Comparison of ENCODE assay signal across 9 mouse cellular contexts in genomic region chr14:25141933-25142332, GRCm38 (mm10).
DNase-seq lines count a peak whose midpoint lies in the region; ATAC-seq and TF ChIP-seq lines count a peak whose summit lies in the region.
"Had no signal": no experiment of that assay in that cellular context is flagged by ENCODE, and none has a peak within 500 bp of the region (broad histone marks: within the 10 kb centered on the region; RNA-seq: fewer than 3 reads in every experiment).

No protein-coding gene starts in this region.

- no peak overlapping the region for H3K4me2 ChIP-seq in forebrain, postnatal 0 days (ENCODE audit: low read depth)
- no peak overlapping the region for H3K4me2 ChIP-seq in stomach, embryonic 14.5 days (replicated peaks; ENCODE audit: low read depth, low read length)
- H3K4me2 ChIP-seq in stomach, postnatal 0 days (replicated peaks; ENCODE audit: low read depth), result no peak overlapping the region
- no peak overlapping the region for H3K4me2 ChIP-seq in kidney, postnatal 0 days (ENCODE audit: low read length)
- H3K4me2 ChIP-seq: liver, embryonic 15.5 days had no signal

- H3K4me3 ChIP-seq in forebrain, embryonic 10.5 days, result no peak overlapping the region
- no peak overlapping the region for H3K4me3 ChIP-seq in forebrain, postnatal 0 days (ENCODE audit: low read depth, low read length)
- no peak overlapping the region for H3K4me3 ChIP-seq in stomach, embryonic 14.5 days (ENCODE audit: low read depth, low read length)
- no peak overlapping the region for H3K4me3 ChIP-seq in stomach, postnatal 0 days (ENCODE audit: low read depth, low read length)
- H3K4me3 ChIP-seq in kidney, postnatal 0 days (replicated peaks; ENCODE audit: low read depth, low read length), result no peak overlapping the region
- no peak overlapping the region for H3K4me3 ChIP-seq in layer of hippocampus, adult 2 months
- H3K4me3 ChIP-seq: liver, embryonic 15.5 days had no signal

- H3K9me3 ChIP-seq in forebrain, embryonic 10.5 days, result no peaks in the 10 kb centered on the region
- no peaks in the 10 kb centered on the region for H3K9me3 ChIP-seq in forebrain, postnatal 0 days (ENCODE audit: low read length)
- no peaks in the 10 kb centered on the region for H3K9me3 ChIP-seq in stomach, embryonic 14.5 days (ENCODE audit: control insufficient read depth, low read depth, low read length)
- H3K9me3 ChIP-seq in stomach, postnatal 0 days (ENCODE audit: control insufficient read depth, low read length), result no peaks in the 10 kb centered on the region
- H3K9me3 ChIP-seq in kidney, postnatal 0 days (replicated peaks; ENCODE audit: low read length), result no peaks in the 10 kb centered on the region
- H3K9me3 ChIP-seq: liver, embryonic 15.5 days had no signal

- TF ChIP-seq CTCF in forebrain, postnatal 0 days (IDR thresholded peaks at IDR 0.05; ENCODE audit: low read depth), result no peak
- TF ChIP-seq CTCF in stomach, postnatal 0 days (IDR thresholded peaks at IDR 0.05; ENCODE audit: low read depth), result no peak
- TF ChIP-seq CTCF in kidney, postnatal 0 days (IDR thresholded peaks at IDR 0.05; ENCODE audit: low read depth), result no peak
- no peak for TF ChIP-seq CTCF in layer of hippocampus, adult 2 months (conservative IDR thresholded peaks at IDR 0.05)

- 62% methylated on average over 9 of the region's 9 CpGs for WGBS in forebrain, embryonic 10.5 days
- WGBS in forebrain, postnatal 0 days, result 62% methylated on average over 9 of the region's 9 CpGs
- 47% methylated on average over 9 of the region's 9 CpGs for WGBS in stomach, embryonic 14.5 days
- WGBS in stomach, postnatal 0 days, result 54% methylated on average over 9 of the region's 9 CpGs
- 14% methylated on average over 9 of the region's 9 CpGs for WGBS in kidney, postnatal 0 days

- peak; percentile 36 for DNase-seq in forebrain, embryonic 10.5 days (ENCODE audit: extremely low spot score, low spot score)
- no peak for DNase-seq in forebrain, postnatal 0 days
- DNase-seq in stomach, postnatal 0 days (ENCODE audit: low spot score), result no peak
- DNase-seq in kidney, postnatal 0 days (ENCODE audit: low spot score), result peak; percentile 94
- DNase-seq in layer of hippocampus, adult 2 months (ENCODE audit: low spot score in 2 of 2), result no peak
- no peak for DNase-seq in left cerebral cortex, postnatal 4 days

- intact Hi-C loops in left cerebral cortex, postnatal 4 days (cut with DNase I), result no loop called here

- H3K27me3 ChIP-seq in forebrain, embryonic 10.5 days (ENCODE audit: poor library complexity, severe bottlenecking), result 0 out of 2 replicates have a peak, but pooled peaks cover 10% of the 10 kb centered on the region
- no peaks in the 10 kb centered on the region for H3K27me3 ChIP-seq in forebrain, postnatal 0 days (ENCODE audit: insufficient read depth, low read length)
- no peaks in the 10 kb centered on the region for H3K27me3 ChIP-seq in stomach, embryonic 14.5 days (ENCODE audit: control insufficient read depth, insufficient read depth, low read length)
- H3K27me3 ChIP-seq in stomach, postnatal 0 days (ENCODE audit: control insufficient read depth, insufficient read depth, low read length), result no peaks in the 10 kb centered on the region
- no peaks in the 10 kb centered on the region for H3K27me3 ChIP-seq in kidney, postnatal 0 days (ENCODE audit: insufficient read depth, low read length)
- H3K27me3 ChIP-seq: liver, embryonic 15.5 days had no signal

- peak overlapping the region; percentile 48; the same call in 1 of the 2 replicates for H3K27ac ChIP-seq in forebrain, embryonic 10.5 days
- no peak overlapping the region for H3K27ac ChIP-seq in forebrain, postnatal 0 days (ENCODE audit: low read depth, low read length)
- peak overlapping the region; percentile 58; the same call in 1 of the 2 replicates for H3K27ac ChIP-seq in stomach, embryonic 14.5 days (ENCODE audit: low read length)
- H3K27ac ChIP-seq in stomach, postnatal 0 days (replicated peaks), result no peak overlapping the region
- H3K27ac ChIP-seq in kidney, postnatal 0 days, result peak overlapping the region; percentile 22; the same call in 1 of the 2 replicates
- H3K27ac ChIP-seq in layer of hippocampus, adult 2 months, result no peak overlapping the region
- H3K27ac ChIP-seq: liver, embryonic 15.5 days had no signal

- no peaks in the 10 kb centered on the region for H3K36me3 ChIP-seq in forebrain, embryonic 10.5 days (replicated peaks)
- H3K36me3 ChIP-seq in forebrain, postnatal 0 days (ENCODE audit: insufficient read depth), result no peaks in the 10 kb centered on the region
- H3K36me3 ChIP-seq in stomach, embryonic 14.5 days (ENCODE audit: control insufficient read depth, insufficient read depth, low read length), result no peaks in the 10 kb centered on the region
- H3K36me3 ChIP-seq in stomach, postnatal 0 days (ENCODE audit: control insufficient read depth, insufficient read depth, low read length), result no peaks in the 10 kb centered on the region
- no peaks in the 10 kb centered on the region for H3K36me3 ChIP-seq in kidney, postnatal 0 days (ENCODE audit: insufficient read depth, low read length)
- H3K36me3 ChIP-seq: liver, embryonic 15.5 days had no signal

- ATAC-seq in forebrain, postnatal 0 days, result no peak
- ATAC-seq in stomach, embryonic 14.5 days (ENCODE audit: insufficient number of reproducible peaks, insufficient read depth, low FRiP score, low read depth), result no peak
- no peak; the same call in 1 of the 2 replicates for ATAC-seq in stomach, postnatal 0 days (ENCODE audit: low FRiP score, low TSS enrichment)
- ATAC-seq in kidney, postnatal 0 days (replicated peaks; ENCODE audit: low FRiP score, low read depth), result peak; percentile 74; the same call in 1 of the 2 replicates
- no peak for ATAC-seq in granulocyte monocyte progenitor cell, adult 5-6 weeks (replicated peaks; ENCODE audit: poor library complexity, severe bottlenecking)

- peaks cover 22% of the 10 kb centered on the region for H3K4me1 ChIP-seq in forebrain, embryonic 10.5 days
- no peaks in the 10 kb centered on the region for H3K4me1 ChIP-seq in forebrain, postnatal 0 days (ENCODE audit: insufficient read depth)
- H3K4me1 ChIP-seq in stomach, embryonic 14.5 days (ENCODE audit: control insufficient read depth, insufficient read depth, low read length), result peaks cover 19% of the 10 kb centered on the region
- peaks cover 4% of the 10 kb centered on the region for H3K4me1 ChIP-seq in stomach, postnatal 0 days (replicated peaks; ENCODE audit: control insufficient read depth, insufficient read depth)
- H3K4me1 ChIP-seq in kidney, postnatal 0 days (replicated peaks; ENCODE audit: insufficient read depth, low read length), result peaks cover 11% of the 10 kb centered on the region; the same call in 1 of the 2 replicates
- H3K4me1 ChIP-seq: liver, embryonic 15.5 days had no signal

- TF ChIP-seq EP300 in stomach, postnatal 0 days (optimal IDR thresholded peaks at IDR 0.05), result no peak

- H3K9ac ChIP-seq in forebrain, postnatal 0 days, result no peak overlapping the region
- H3K9ac ChIP-seq in stomach, embryonic 14.5 days (replicated peaks; ENCODE audit: low read depth, low read length), result no peak overlapping the region
- no peak overlapping the region for H3K9ac ChIP-seq in stomach, postnatal 0 days (ENCODE audit: low read length)
- H3K9ac ChIP-seq in kidney, postnatal 0 days (ENCODE audit: low read depth, low read length), result no peak overlapping the region
- H3K9ac ChIP-seq: liver, embryonic 15.5 days had no signal

Comparison
In these comparisons a context has a peak if more than half of its experiments do, and no peak if none do; other contexts are left out.
1. DNase-seq: peak in forebrain, embryonic 10.5 days (single experiment) and kidney, postnatal 0 days (single experiment); none in forebrain, postnatal 0 days (single experiment), stomach, postnatal 0 days (single experiment), layer of hippocampus, adult 2 months (0 of 2) and left cerebral cortex, postnatal 4 days (single experiment).
2. H3K27ac ChIP-seq: peak in forebrain, embryonic 10.5 days (single experiment), stomach, embryonic 14.5 days (single experiment) and kidney, postnatal 0 days (single experiment); none in forebrain, postnatal 0 days (single experiment), stomach, postnatal 0 days (single experiment) and layer of hippocampus, adult 2 months (single experiment).